Mouse (Mus musculus) embryonic fibroblast, embryonic 13.5 days (primary cell): ENCODE data around the gene Gtf2f2. TPM values are rescaled to one million over a fixed set of nuclear protein-coding genes. Genes with fewer than 3 reads are reported as not detected.
"Not testable (repeated sequence)": the region's sequence is repeated elsewhere in the genome, so short reads cannot be mapped to it uniquely, and the experiment has no call there.

Experiments used
- H3K27ac ChIP-seq: 2 replicates; pipeline ENCODE4 v1.5.1; 2012; ENCODE audit warnings: low read length, control low read depth, inconsistent platforms; ENCODE audit not compliant: insufficient read depth
- H3K4me1 ChIP-seq: 2 replicates; pipeline ENCODE4 v1.6.1; 2011; ENCODE audit warnings: low read length; ENCODE audit not compliant: control insufficient read depth, insufficient read depth
- H3K4me3 ChIP-seq: 2 replicates; pipeline ENCODE4 v1.5.1; 2011; ENCODE audit warnings: mild to moderate bottlenecking, control low read depth, low read length; ENCODE audit not compliant: insufficient read depth
- CTCF ChIP-seq: IDR thresholded peaks from 2 replicates; pipeline ENCODE4 v1.5.1; 2011; ENCODE audit warnings: mild to moderate bottlenecking, control low read depth, low read length, moderate library complexity, borderline replicate concordance; ENCODE audit not compliant: insufficient read depth
- POLR2A ChIP-seq: IDR thresholded peaks from 2 replicates; pipeline ENCODE4 v1.6.1; 2011; ENCODE audit warnings: low read depth, mild to moderate bottlenecking, control low read depth, low read length, moderate library complexity
- polyA plus RNA-seq: library from polyadenylated mRNA; stranded (reverse); fragments of >200 nt; gene quantifications from 2 replicates; pipeline ENCODE4 v1.2.4, GENCODE M21; 2011; ENCODE audit warnings: low read depth; ENCODE audit not compliant: missing spikeins, insufficient read length

Gene Gtf2f2
- polyA plus RNA-seq, 1 experiment: 23.9 TPM

DNA sequence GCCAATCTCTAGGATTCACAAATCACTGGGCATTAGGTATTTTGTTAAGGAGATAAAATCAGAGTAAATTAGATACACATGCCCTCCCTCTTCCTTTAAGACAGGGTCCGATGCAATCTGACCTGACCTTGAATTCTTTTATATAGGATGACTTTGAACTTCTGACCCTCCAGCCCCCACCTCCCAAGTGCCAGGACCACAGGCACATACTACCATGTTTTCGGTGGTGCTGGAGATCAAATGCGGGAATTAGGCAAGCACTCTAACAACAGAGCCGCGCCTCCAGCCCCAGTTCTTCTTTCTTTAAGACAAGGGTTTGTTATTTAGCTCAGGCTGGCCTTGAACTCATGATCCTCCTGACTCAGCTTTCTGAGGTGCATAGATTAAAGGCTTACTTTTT lies 126.8 kb downstream of the Gtf2f2 start:
- TF ChIP-seq CTCF (no peak), POLR2A (no peak)
- Histone ChIP-seq H3K4me1 (no peaks in the 10 kb centered on the region), H3K27ac (no peak overlapping the region)

DNA sequence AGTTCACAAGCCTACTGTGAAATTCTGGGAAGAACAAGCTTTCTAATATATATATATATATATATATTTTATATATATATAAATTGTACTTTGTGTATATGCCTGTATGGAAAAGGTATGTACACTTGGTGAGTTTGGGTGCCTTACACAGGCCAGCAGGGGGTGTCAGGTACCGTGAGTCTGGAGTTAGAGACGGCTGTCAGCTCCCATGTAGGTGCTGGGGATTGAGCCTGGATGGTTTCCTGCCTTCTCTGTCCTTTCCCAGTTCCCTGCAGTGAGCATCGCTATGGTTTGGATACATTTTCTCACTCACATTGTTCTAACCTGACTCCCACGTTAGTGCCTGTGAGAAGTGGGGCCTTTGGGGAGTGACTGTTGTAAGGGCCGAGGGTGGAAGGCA lies 127.3 kb downstream of the Gtf2f2 start:
- Histone ChIP-seq H3K4me1 (no peaks in the 10 kb centered on the region), H3K4me3 (no peak overlapping the region), H3K27ac (no peak overlapping the region)
- no peak for TF ChIP-seq POLR2A
- TF ChIP-seq CTCF: no peak

More for the DNA sequence above, 126.8 kb downstream of the Gtf2f2 start:
- no peak overlapping the region for H3K4me3 ChIP-seq

DNA sequence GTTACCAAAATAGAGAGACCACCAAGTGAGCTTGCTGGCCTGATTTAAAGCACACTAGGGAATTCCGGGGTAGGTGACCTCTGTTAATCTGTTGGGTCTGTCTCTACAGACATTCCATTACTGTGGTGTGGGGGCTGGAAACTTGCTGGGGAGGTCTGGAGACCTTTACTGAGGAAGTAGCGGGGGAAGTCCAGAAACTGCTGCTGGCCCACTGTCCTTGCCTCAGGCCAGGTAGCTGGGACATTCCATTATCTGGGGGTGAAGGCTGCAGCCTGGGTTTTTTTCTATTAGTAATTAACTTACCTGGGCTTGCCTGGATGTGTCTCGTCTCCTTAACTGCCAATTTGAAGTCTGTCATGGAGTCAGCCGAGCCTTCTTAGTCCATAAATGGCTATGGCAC lies 128.8 kb downstream of the Gtf2f2 start:
- no peak for TF ChIP-seq POLR2A
- TF ChIP-seq CTCF: no peak
- no peak overlapping the region for H3K27ac ChIP-seq
- no peak overlapping the region for H3K4me3 ChIP-seq
- H3K4me1 ChIP-seq: no peaks in the 10 kb centered on the region

DNA sequence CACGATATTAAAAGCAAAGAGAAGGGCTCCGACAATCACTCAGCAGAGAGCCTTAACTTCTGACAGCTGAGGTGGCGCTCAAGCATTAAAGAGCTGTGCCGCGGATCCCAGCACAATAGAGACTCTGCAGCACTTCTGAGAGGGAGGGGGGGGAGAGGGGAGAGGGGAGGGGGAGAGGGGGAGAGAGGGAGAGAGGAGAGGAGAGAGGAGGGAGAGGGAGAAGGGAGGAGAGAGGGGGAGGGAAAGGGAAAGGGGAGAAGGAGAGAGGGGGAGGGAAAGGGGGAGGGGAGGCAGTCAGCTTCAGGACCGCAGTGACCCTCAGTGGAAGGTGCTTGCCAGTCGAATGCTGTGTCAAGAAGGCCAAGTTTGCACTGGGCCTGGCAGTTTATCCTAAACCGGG lies 131.7 kb downstream of the Gtf2f2 start:
- Histone ChIP-seq H3K4me1 (no peaks in the 10 kb centered on the region), H3K27ac (no peak overlapping the region), H3K4me3 (no peak overlapping the region)
- TF ChIP-seq CTCF: no peak
- TF ChIP-seq POLR2A: no peak

DNA sequence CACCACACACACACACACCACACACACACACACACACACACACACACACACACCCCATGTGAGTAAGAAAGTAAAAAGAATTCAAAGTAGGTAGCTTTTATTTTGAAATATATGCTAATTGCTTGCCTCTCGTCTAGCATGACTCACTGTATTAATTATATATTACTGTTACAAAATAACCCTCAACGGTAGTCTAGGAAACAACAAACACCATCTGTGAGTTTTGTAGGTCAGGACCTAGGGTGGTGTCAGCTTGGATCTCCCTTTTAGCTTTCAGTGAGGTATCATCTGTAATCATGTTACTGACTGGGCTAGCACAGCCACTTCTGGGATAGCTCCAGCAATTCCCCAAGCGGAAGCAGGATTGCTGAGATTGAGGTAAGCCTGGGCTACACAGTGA lies 133.4 kb downstream of the Gtf2f2 start:
- Histone ChIP-seq H3K4me1 (no peaks in the 10 kb centered on the region), H3K27ac (no peak overlapping the region), H3K4me3 (no peak overlapping the region)
- TF ChIP-seq POLR2A: no peak
- no peak for TF ChIP-seq CTCF

DNA sequence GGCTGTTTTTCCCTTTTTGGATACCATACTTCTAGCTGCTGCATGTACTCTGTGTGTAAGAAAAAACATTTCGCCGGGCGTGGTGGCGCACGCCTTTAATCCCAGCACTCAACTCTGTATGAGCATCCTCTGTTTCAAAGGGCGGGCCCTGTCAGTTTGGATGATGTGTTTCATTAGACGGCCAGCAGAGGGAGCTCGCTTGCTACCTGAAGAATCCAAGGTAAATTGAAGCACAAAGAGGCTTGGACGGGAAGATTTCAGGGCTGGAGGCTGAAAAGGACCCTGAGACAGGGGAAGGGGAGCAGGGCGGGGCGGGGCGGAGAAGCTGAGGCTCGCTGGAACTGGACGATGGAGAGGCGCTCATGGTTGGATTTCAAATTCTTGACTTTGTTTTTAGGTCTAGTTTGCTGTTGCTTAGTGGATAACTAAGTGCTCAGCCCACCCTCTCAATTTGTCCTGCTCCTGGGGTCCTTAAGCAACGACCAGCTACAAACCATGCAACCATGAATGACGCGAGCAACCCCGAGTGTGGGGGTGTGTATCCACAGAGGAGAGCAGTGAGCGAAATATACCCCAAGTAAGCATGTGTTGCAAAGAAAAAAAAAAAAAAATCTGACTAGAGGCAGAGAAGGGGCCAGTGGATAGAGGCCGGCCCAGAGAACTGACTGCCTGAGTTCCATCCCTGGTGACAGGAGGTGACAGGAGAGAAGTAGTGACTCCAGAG lies 134.2 kb downstream of the Gtf2f2 start:
- no peaks in the 10 kb centered on the region for H3K4me1 ChIP-seq
- no peak overlapping the region for H3K4me3 ChIP-seq
- TF ChIP-seq POLR2A: no peak
- TF ChIP-seq CTCF: peak; percentile 36; the same call in 1 of the 2 replicates
- H3K27ac ChIP-seq: no peak overlapping the region

DNA sequence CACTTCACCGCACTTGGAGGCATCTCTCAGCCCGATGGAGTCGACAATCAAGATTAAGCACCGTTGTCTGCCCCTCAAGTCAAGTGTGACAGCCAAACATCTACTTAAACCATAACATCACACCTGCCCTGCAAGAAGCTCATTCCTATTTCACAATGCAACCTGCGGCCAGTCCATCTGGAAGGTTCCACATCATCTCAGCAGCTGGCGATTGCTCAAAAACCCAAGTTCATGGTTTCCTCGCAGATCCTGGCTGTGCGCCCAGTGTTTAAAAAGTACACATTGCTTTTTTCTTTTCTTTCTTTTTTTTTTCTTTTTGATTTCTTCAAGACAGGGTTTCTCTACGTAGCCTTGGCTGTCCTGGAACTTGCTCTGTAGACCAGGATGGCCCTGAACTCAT lies 137.1 kb downstream of the Gtf2f2 start:
- Histone ChIP-seq H3K4me1 (no peaks in the 10 kb centered on the region), H3K4me3 (no peak overlapping the region), H3K27ac (no peak overlapping the region)
- TF ChIP-seq CTCF: no peak
- no peak for TF ChIP-seq POLR2A

DNA sequence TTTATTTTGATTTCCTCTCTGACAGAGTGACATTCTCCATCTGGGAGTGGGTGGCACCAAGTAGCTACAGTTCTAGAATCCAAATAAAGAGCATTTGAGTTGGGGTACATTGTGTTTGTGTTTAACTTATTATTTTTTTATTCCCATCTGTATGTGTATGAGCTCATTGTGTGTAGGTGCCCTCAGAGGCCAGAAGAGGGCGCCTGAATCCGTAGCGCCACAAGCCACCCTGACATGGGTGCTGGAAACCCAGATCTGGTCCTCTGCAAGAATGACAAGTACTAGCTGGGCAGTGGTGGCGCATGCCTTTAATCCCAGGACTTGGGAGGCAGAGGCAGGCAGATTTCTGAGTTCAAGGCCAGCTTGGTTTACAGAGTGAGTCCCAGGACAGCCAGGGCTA lies 138.9 kb downstream of the Gtf2f2 start:
- no peak for TF ChIP-seq POLR2A
- no peak for TF ChIP-seq CTCF
- Histone ChIP-seq H3K4me3 (no peak overlapping the region), H3K27ac (no peak overlapping the region), H3K4me1 (no peaks in the 10 kb centered on the region)

DNA sequence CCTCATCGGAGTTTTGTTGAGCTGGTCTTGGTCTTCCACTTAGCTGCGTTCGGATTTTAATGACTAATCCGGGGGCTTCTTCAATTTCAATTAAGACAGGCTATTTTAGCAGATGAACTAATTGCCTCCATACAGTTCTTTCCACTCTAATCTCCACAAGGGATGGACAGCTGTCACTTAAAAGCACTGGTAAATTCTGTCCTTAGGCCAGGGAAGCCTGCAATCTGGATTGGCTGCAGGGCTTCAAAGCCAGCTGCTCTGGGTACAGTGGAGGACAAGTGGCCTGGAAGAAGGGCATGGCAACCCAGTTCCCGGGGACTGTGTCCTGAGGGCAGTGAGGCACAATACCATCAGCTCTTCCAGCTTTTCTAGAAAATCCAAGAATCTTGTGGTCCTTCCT lies 139.6 kb downstream of the Gtf2f2 start:
- no peak overlapping the region for H3K27ac ChIP-seq
- H3K4me3 ChIP-seq: no peak overlapping the region
- H3K4me1 ChIP-seq: no peaks in the 10 kb centered on the region
- TF ChIP-seq CTCF (no peak), POLR2A (no peak)

DNA sequence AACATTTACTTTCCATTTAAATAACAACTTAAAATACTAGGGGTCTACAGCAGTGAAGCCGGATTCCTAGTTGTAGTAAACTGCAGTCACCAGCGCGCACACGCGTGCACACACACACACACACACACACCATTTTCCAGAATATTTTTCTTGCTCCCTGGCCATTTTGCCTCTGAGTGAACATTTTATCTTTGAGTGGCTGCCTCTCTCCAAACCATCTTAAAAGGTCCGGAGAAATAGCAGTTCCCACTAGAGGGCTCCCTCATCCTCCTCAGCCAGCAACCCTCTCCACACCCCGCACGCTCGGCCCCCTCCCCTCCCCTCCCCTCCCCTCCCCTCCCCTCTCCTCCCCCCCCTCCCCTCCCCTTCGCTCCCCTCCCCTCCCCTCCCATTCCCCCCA lies 140.0 kb downstream of the Gtf2f2 start:
- Histone ChIP-seq H3K27ac (no peak overlapping the region), H3K4me1 (no peaks in the 10 kb centered on the region), H3K4me3 (no peak overlapping the region)
- TF ChIP-seq POLR2A (no peak), CTCF (no peak)

DNA sequence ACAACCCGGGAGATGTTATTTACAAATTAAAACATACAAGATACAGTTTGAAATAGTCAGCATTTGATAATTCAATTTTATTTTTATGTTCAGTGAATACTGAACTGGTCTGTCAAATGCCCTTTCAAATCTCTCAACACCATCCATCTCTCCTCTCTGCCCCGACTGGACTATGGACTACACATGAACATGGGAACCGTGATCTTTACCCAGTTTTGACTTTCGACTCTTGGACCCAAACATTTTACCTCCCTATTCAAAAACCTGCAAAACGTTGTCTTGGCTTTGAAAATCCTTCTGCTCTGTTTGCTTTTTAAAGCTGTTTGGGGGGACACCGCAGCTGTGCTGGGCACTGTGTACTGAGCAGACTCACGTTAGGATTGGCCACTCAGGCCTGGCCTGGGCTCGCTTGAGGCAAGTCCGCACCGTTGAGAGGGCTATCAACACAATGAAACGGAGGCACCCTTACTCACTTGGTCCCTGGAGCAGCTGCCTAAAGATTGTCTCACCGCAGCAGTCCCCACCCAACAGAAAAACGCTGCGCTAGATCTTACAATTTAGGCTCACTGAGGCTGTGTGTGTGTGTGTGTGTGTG lies 140.8 kb downstream of the Gtf2f2 start:
- no peak for TF ChIP-seq POLR2A
- TF ChIP-seq CTCF: no peak
- Histone ChIP-seq H3K4me3 (no peak overlapping the region), H3K4me1 (no peaks in the 10 kb centered on the region), H3K27ac (no peak overlapping the region)

DNA sequence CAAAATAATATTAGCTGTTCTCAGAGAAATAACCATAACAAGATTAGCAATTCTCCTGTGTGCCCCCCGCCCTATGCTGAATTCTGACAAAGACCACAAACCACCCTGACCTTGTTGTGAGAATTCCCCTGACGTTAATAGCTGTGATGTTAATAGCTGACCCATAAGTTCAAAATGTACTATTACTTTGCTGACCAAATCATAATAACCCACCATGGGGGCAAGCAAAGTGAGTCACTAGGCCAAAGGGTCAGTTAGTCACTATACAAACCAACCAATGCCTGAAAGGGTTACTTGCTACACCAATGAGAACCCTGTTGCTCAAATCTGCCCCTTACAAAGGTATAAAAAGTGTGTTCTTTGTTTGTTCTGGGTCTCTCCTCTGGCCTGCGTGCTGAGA lies 142.6 kb downstream of the Gtf2f2 start:
- H3K4me3 ChIP-seq, H3K27ac ChIP-seq, H3K4me1 ChIP-seq: not testable (repeated sequence)
